Mouse (Mus musculus) heart, adult 2 months (tissue): Measurements from ENCODE around the gene Celsr3. TPM values are rescaled to one million over a fixed set of nuclear protein-coding genes. Genes with fewer than 3 reads are reported as not detected.

ENCODE experiments used
- DNase-seq, 2 experiments: peaks; one replicate each; pipeline ENCODE4 v3.0.0; 2021
- H3K27ac ChIP-seq: fragments of 200-600 bp; 2 replicates; pipeline ENCODE4 v1.8.1; 2022
- H3K27me3 ChIP-seq: fragments of 200-500 bp; 2 replicates; pipeline ENCODE4 v1.6.1; 2012; ENCODE audit warnings: mild to moderate bottlenecking, low read length, inconsistent platforms, mixed read lengths; ENCODE audit not compliant: control insufficient read depth, insufficient read depth
- H3K36me3 ChIP-seq: fragments of 200-500 bp; 2 replicates; pipeline ENCODE4 v1.6.1; 2012; ENCODE audit warnings: low read length, inconsistent platforms; ENCODE audit not compliant: control insufficient read depth, insufficient read depth
- H3K4me1 ChIP-seq: fragments of 200-500 bp; 2 replicates; pipeline ENCODE4 v1.6.1; 2011; ENCODE audit warnings: low read length; ENCODE audit not compliant: control insufficient read depth, insufficient read depth
- H3K4me3 ChIP-seq: fragments of 200-600 bp; 2 replicates; pipeline ENCODE4 v1.8.1; 2022
- H3K79me2 ChIP-seq: fragments of 200-500 bp; replicated peaks from 2 replicates; pipeline ENCODE4 v1.6.1; 2012; ENCODE audit warnings: mild to moderate bottlenecking, inconsistent platforms, low read length, moderate library complexity, mixed read lengths; ENCODE audit not compliant: control insufficient read depth, insufficient read depth
- H3K9ac ChIP-seq: fragments of 200-500 bp; 2 replicates; pipeline ENCODE4 v1.6.1; 2012; ENCODE audit warnings: low read depth, mild to moderate bottlenecking, control low read depth, inconsistent platforms, low read length, mixed read lengths
- CTCF ChIP-seq: fragments of 200-600 bp; IDR thresholded peaks from 2 replicates; pipeline ENCODE4 v1.8.1; 2022; ENCODE audit warnings: antibody characterized with exemption, mild to moderate bottlenecking, moderate library complexity
- EP300 ChIP-seq: fragments of 200-500 bp; IDR thresholded peaks from 2 replicates; pipeline ENCODE4 v1.6.1; 2011; ENCODE audit warnings: low read depth, low read length, control low read depth; ENCODE audit not compliant: insufficient read depth
- POLR2A ChIP-seq: fragments of 200-500 bp; IDR thresholded peaks from 2 replicates; pipeline ENCODE4 v1.6.1; 2011; ENCODE audit warnings: mild to moderate bottlenecking, low read depth, low read length, control low read depth; ENCODE audit not compliant: insufficient read depth
- WGBS: fragments of 180-500 bp; shearing (Covaris S2); methylation state at CpG from one replicate; pipeline ENCODE4 v1.1.7; 2018; 5-methylcytosine and 5-hydroxymethylcytosine counted together
- intact Hi-C: fragments of 180-260 bp; cut with DNase I; formaldehyde crosslinking; loops from one replicate; pipeline ENCODE4 v1.15.1; 2025
- polyA plus RNA-seq: library from polyadenylated mRNA; depleted of rRNA; stranded (reverse); fragments of >200 nt; gene quantifications from 2 replicates; pipeline ENCODE4 v1.2.3, GENCODE M21; 2012
- total RNA-seq, 2 experiments: library from RNA; stranded (reverse); gene quantifications; 2 replicates each; pipeline ENCODE4 v1.2.3; 2021

Gene Celsr3
- total and polyA plus RNA-seq, 3 experiments, result 0.02 to 0.06 (median 0.03) TPM

DNA sequence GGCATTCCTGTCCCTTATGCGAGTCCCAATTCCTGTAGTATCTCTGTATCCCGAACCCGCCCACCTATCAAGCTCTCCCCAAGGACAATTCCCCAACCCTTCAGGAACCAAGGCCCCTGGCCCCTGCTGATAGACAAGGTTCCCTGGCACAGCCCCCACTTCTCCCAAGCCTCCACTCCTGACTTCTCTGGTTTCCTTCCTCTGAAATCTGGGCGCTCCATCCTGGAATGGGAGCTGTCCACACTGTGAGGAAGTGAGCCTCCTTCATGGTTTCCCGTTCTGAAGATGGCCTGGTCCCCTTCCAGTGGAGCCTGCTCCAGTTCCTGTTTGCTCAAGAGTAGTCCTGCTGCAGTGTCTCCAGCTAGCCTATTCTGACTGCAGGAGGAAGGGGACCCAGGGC is 16.9 kb upstream of the Celsr3 start:
- Histone ChIP-seq H3K4me1 (peaks cover 14% of the 10 kb centered on the region), H3K9ac (peak overlapping the region; percentile 99; the same call in 1 of the 2 replicates), H3K79me2 (no peaks in the 10 kb centered on the region), H3K27ac (peak overlapping the region; percentile 89), H3K4me3 (peak overlapping the region; percentile 95), H3K27me3 (no peaks in the 10 kb centered on the region), H3K36me3 (no peaks in the 10 kb centered on the region; the same call in 1 of the 2 replicates)
- TF ChIP-seq POLR2A, result no peak
- no peak for TF ChIP-seq EP300
- TF ChIP-seq CTCF, result no peak
- intact Hi-C loops, result loop anchor here (2.0 kb wide), 1 partner anchor 18 kb away; the partner anchor contains the start of gene Celsr3
- WGBS, result 31% methylated on average over 5 of the region's 5 CpGs
- DNase-seq, result peak; percentile 49 to 59

DNA sequence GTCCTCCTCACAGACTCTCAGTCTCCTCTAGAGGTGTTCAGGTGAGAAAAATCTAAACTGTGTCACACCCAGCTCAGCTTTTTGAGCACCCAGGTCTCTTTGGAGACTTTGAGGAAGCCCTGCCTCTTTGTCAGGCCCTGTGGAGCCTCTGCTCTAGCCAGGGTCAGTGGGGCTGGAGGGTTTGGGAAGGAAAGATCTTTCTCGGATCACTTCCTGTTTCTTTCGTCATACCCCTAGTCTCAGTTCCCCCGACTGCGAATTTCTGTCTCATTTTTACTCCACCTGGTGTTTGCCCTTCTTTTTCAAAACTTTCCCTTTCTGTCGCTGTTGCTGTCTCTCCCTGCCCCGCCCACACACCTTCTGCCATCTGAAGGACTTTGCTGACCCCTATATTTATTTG is 16.4 kb upstream of the Celsr3 start:
- WGBS, result 56% methylated on average over 6 of the region's 6 CpGs
- TF ChIP-seq POLR2A (no peak), CTCF (no peak), EP300 (no peak)
- no peaks in the 10 kb centered on the region for H3K27me3 ChIP-seq

DNA sequence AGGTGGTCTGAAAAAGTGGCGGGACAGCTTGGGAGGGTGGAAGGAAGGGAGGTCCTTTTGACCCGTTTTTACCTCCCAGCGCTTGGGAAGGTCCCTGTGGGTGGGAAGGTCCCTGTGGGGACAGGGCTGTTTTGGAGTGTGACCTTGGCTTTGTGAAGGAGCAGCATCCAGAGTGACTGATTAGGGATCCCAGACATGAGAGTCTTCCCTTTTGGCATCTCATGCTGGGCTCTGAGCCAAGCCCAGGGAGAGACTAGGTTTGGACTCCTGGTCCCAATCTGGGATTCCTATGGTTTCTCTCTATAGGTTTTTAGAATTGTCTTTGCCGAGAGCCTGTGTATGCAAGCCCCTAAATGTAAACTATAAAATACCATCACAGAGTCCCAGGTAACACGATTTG is 15.6 kb upstream of the Celsr3 start:
- TF ChIP-seq CTCF (no peak), EP300 (no peak), POLR2A (no peak)
- Histone ChIP-seq H3K4me1 (peaks cover 14% of the 10 kb centered on the region), H3K4me3 (no peak overlapping the region), H3K79me2 (no peaks in the 10 kb centered on the region), H3K9ac (no peak overlapping the region), H3K27me3 (no peaks in the 10 kb centered on the region), H3K36me3 (no peaks in the 10 kb centered on the region; the same call in 1 of the 2 replicates), H3K27ac (no peak overlapping the region)
- intact Hi-C loops, result no loop called here
- no peak for DNase-seq
- 53% methylated on average over 5 of the region's 5 CpGs for WGBS

More for the DNA sequence above, 16.4 kb upstream of the Celsr3 start:
- Histone ChIP-seq H3K9ac (no peak overlapping the region), H3K27ac (peak overlapping the region; percentile 89), H3K4me3 (peak overlapping the region; percentile 95; the same call in 1 of the 2 replicates), H3K4me1 (peaks cover 14% of the 10 kb centered on the region), H3K79me2 (no peaks in the 10 kb centered on the region), H3K36me3 (no peaks in the 10 kb centered on the region; the same call in 1 of the 2 replicates)
- intact Hi-C loops, result loop anchor here (2.0 kb wide), 1 partner anchor 17 kb away; the partner anchor contains the start of gene Celsr3
- DNase-seq, result no peak

DNA sequence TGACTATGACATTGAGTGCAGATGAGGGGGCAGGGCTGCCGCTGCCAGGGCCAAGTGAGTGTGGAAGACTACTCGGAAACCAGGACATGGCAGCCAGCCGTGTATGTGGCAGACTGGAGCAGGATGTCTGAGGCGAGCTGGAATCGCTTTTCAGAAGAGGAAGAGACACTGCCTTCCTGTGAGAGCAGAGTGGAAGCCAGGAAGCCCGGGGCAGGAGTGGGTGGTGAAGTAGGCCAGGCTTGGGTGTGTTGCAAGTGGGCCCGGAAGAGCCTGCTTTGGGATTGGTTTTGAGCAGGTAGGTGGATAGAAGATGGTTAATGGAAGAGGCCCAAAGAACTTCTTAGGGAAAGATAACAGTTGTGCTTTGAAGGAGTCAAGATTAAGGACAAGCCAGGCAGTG is 10.6 kb upstream of the Celsr3 start:
- TF ChIP-seq POLR2A (no peak), EP300 (no peak), CTCF (no peak)
- no peak for DNase-seq
- no peak overlapping the region for H3K27ac ChIP-seq
- H3K27me3 ChIP-seq, result no peaks in the 10 kb centered on the region
- no peak overlapping the region for H3K4me3 ChIP-seq
- H3K4me1 ChIP-seq, result no peaks in the 10 kb centered on the region
- no peaks in the 10 kb centered on the region for H3K36me3 ChIP-seq
- 54% methylated on average over 7 of the region's 7 CpGs for WGBS
- H3K9ac ChIP-seq, result no peak overlapping the region
- H3K79me2 ChIP-seq, result no peaks in the 10 kb centered on the region
- intact Hi-C loops, result no loop called here

DNA sequence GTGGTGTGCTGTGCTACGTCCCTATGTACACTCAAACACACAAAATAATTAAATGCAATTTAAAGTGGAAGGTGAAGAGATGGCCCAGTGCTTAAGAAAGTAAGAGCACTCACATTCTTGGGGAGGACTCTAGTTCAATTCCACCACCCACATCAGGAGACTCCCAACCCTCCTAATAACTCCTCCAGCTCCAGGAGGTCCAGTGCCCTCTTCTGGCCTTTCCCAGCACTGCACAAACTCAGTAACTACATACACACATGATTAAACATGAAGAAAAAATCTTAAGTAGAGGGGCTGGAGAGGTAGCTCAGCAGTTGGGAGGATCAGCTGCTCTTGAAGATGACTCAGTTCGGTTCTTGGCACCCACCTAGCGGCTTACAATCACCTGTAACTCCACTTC is 6.6 kb upstream of the Celsr3 start:
- peaks cover 3% of the 10 kb centered on the region; the same call in 1 of the 2 replicates for H3K27me3 ChIP-seq
- no peak overlapping the region for H3K27ac ChIP-seq
- intact Hi-C loops, result loop anchor here (1.0 kb wide), 1 partner anchor 66 kb away; no protein-coding TSS in a partner anchor
- H3K4me1 ChIP-seq, result no peaks in the 10 kb centered on the region
- H3K36me3 ChIP-seq, result no peaks in the 10 kb centered on the region
- WGBS, result 60% methylated on average over 3 of the region's 3 CpGs
- TF ChIP-seq EP300 (peak; percentile 50; the same call in 1 of the 2 replicates), POLR2A (no peak), CTCF (peak; percentile 92)
- DNase-seq, result peak in 1 of 2 experiments; percentile 72
- no peaks in the 10 kb centered on the region for H3K79me2 ChIP-seq
- no peak overlapping the region for H3K4me3 ChIP-seq
- H3K9ac ChIP-seq, result no peak overlapping the region

DNA sequence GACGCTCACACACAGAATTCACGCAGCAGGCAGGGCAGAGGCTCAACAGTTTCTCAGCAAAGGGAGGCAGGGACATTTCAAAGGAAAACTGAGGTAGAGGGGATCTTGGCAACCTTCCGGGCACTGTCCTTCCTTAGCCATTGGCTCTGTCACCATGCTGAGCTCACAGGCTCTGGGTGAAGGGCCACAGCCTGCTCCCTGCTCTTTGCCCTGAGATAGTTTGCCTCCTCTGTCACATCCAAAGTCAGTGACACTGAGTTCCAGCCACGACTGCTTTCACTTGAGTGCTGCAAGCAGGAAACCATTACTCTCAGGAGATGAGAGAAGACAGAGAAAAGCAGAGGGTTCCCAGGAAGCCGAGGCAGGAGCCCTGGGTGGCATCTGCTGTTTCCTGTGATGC is 6.0 kb upstream of the Celsr3 start:
- intact Hi-C loops, result no loop called here
- WGBS, result 47% methylated on average over 5 of the region's 5 CpGs

More for the DNA sequence above, 6.0 kb upstream of the Celsr3 start:
- H3K27me3 ChIP-seq, result peaks cover 9% of the 10 kb centered on the region; the same call in 1 of the 2 replicates
- DNase-seq, result no peak
- no peaks in the 10 kb centered on the region for H3K79me2 ChIP-seq
- TF ChIP-seq EP300 (no peak), CTCF (no peak), POLR2A (no peak)
- H3K27ac ChIP-seq, result no peak overlapping the region
- H3K36me3 ChIP-seq, result no peaks in the 10 kb centered on the region
- no peak overlapping the region for H3K4me3 ChIP-seq
- no peaks in the 10 kb centered on the region for H3K4me1 ChIP-seq
- H3K9ac ChIP-seq, result no peak overlapping the region
